Mouse (Mus musculus): Measurements from ENCODE around the gene Tpi1. TPM values are rescaled to one million over a fixed set of nuclear protein-coding genes. Genes with fewer than 3 reads are reported as not detected.
A peak's percentile ranks its signal among the peaks of the same experiment; 100 is the strongest.

Tpi1 gene
- total and polyA plus RNA-seq, 3 experiments, result 102 to 1,182 (median 440) TPM

- TF ChIP-seq NELFE (IDR thresholded peaks at IDR 0.05; ENCODE audit: low read depth, low read length), result no peak
- TF ChIP-seq MAFK (IDR thresholded peaks at IDR 0.05; ENCODE audit: borderline replicate concordance, low read depth, low read length), result no peak
- TF ChIP-seq USF2 (IDR thresholded peaks at IDR 0.05; ENCODE audit: borderline replicate concordance in 1 of 2, insufficient read depth in 1 of 2, low read depth in 1 of 2, low read length in 2 of 2), result no peak
- no peak for TF ChIP-seq UBTF (IDR thresholded peaks at IDR 0.05; ENCODE audit: borderline replicate concordance, insufficient read depth, low read depth, low read length)
- TF ChIP-seq MYB (IDR thresholded peaks at IDR 0.05; ENCODE audit: low read depth, low read length), result no peak
- TF ChIP-seq TBP (IDR thresholded peaks at IDR 0.05; ENCODE audit: low read depth, low read length), result no peak
- no peak for TF ChIP-seq MXI1 (IDR thresholded peaks at IDR 0.05; ENCODE audit: low read depth, low read length)
- no peak for TF ChIP-seq KAT2A (conservative IDR thresholded peaks at IDR 0.05; ENCODE audit: low read depth, low read length)
- TF ChIP-seq NRF1 (IDR thresholded peaks at IDR 0.05; ENCODE audit: insufficient read depth, low read depth, low read length, poor library complexity, severe bottlenecking), result no peak
- no peak for TF ChIP-seq BHLHE40 (IDR thresholded peaks at IDR 0.05; ENCODE audit: borderline replicate concordance, low read depth, low read length)
- TF ChIP-seq POLR2AphosphoS5 (IDR thresholded peaks at IDR 0.05; ENCODE audit: borderline replicate concordance, low read depth, low read length), result no peak
- no peak for TF ChIP-seq CTCF (IDR thresholded peaks at IDR 0.05 in 2 of 3, conservative IDR thresholded peaks at IDR 0.05 in 1 of 3; ENCODE audit: control insufficient read depth in 1 of 3, insufficient read depth in 1 of 3, low read depth in 2 of 3, low read length in 3 of 3, poor library complexity in 1 of 3, severe bottlenecking in 1 of 3)
- no peak for TF ChIP-seq EP300 (IDR thresholded peaks at IDR 0.05; ENCODE audit: low read depth in 1 of 2, low read length in 2 of 2)
- no peak for TF ChIP-seq SMC3 (IDR thresholded peaks at IDR 0.05; ENCODE audit: low read depth, low read length)
- TF ChIP-seq TAL1 (IDR thresholded peaks at IDR 0.05; ENCODE audit: low read length), result no peak
- TF ChIP-seq TCF12 (IDR thresholded peaks at IDR 0.05; ENCODE audit: low read depth, low read length), result no peak
- no peak for TF ChIP-seq MEF2A (IDR thresholded peaks at IDR 0.05; ENCODE audit: extremely low read depth, insufficient replicate concordance, low read depth, low read length, poor library complexity, severe bottlenecking)
- H3K9me3 ChIP-seq (replicated peaks; ENCODE audit: insufficient read depth, low read length), result no peaks in the 10 kb centered on the region
- H3K4me3 ChIP-seq (ENCODE audit: control insufficient read depth in 1 of 2, insufficient read depth in 1 of 2, low read depth in 2 of 2, low read length in 2 of 2), result peak overlapping the region; percentile 72 to 78
- peak overlapping the region; percentile 18; the same call in 1 of the 2 replicates for H3K27ac ChIP-seq (ENCODE audit: control insufficient read depth, low read depth, low read length)
- peaks cover 0 to 24% of the 10 kb centered on the region in 2 experiments; a peak in 3 of 4 replicates for H3K4me1 ChIP-seq (ENCODE audit: control insufficient read depth in 1 of 2, insufficient read depth in 2 of 2, low read length in 2 of 2)
- H3K27me3 ChIP-seq (ENCODE audit: control insufficient read depth in 1 of 2, insufficient read depth in 2 of 2, low read length in 2 of 2), result no peaks in the 10 kb centered on the region
- H3K9ac ChIP-seq (ENCODE audit: control insufficient read depth, low read depth, low read length, poor library complexity, severe bottlenecking), result peak overlapping the region; percentile 73
- DNase-seq (ENCODE audit: low read depth, low spot score), result no peak
- peaks cover 19% of the 10 kb centered on the region for H3K79me2 ChIP-seq (ENCODE audit: control insufficient read depth, insufficient read depth, low read length, poor library complexity)
- peaks cover 6 to 11% of the 10 kb centered on the region in 2 experiments for H3K36me3 ChIP-seq (ENCODE audit: control insufficient read depth in 1 of 2, insufficient read depth in 2 of 2, low read length in 2 of 2)
These were observed 1.2 kb downstream of the Tpi1 start for GRCm38 (mm10) chr6:124812848-124813247.

DNA sequence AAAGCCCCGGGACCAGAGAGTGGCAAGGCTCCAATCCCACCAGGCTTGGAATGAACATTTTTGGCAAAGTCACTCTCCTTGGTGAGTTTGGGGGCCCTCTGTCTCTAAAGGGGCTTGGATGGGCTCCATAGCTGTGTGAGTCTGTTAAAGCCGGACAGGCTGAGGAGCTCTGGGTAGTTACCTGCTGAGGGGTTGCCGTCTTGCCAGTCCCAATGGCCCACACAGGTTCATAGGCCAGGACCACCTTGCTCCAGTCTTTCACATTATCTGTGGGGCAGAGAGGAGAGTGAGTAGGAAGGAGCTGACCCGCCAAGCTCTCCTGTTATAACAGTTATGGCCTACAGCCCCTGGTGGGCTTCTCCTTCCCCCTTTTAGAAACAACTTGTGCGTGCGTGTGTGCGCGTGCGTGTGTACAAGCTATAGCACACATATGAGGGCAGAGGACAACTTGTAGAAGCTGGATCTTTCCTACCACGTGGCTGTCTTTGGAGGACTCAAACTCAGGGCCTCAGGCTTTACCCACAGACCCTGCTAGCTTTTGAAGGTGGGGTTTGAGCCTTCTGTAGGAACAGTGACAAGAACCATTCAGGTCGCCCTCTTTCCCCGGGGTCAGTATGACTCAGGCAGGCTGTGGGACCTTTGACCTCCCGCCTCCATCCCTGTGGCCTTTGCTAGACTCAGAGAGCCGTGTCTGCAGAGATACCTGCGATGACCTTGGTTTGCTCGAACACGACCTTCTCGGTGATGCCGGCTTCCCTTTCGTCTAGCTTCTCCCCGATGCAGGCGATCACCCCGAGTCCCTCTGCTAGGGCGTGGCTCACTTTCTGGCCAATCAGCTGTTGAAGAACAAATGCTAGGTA is 2.2 kb downstream of the Tpi1 start:
- H3K4me3 ChIP-seq (ENCODE audit: control insufficient read depth in 1 of 2, insufficient read depth in 1 of 2, low read depth in 2 of 2, low read length in 2 of 2), result peak overlapping the region; percentile 72 to 78; a peak in 3 of 4 replicates
- H3K27me3 ChIP-seq (ENCODE audit: control insufficient read depth in 1 of 2, insufficient read depth in 2 of 2, low read length in 2 of 2), result no peaks in the 10 kb centered on the region
- H3K9me3 ChIP-seq (replicated peaks; ENCODE audit: insufficient read depth, low read length), result no peaks in the 10 kb centered on the region
- peaks cover 0 to 27% of the 10 kb centered on the region in 2 experiments; a peak in 3 of 4 replicates for H3K4me1 ChIP-seq (ENCODE audit: control insufficient read depth in 1 of 2, insufficient read depth in 2 of 2, low read length in 2 of 2)
- no peak overlapping the region for H3K27ac ChIP-seq (ENCODE audit: control insufficient read depth, low read depth, low read length)
- peaks cover 6 to 11% of the 10 kb centered on the region in 2 experiments for H3K36me3 ChIP-seq (ENCODE audit: control insufficient read depth in 1 of 2, insufficient read depth in 2 of 2, low read length in 2 of 2)
- DNase-seq (ENCODE audit: low read depth, low spot score), result peak; percentile 34
- TF ChIP-seq SMC3 (IDR thresholded peaks at IDR 0.05; ENCODE audit: low read depth, low read length), result no peak
- no peak for TF ChIP-seq MYC (IDR thresholded peaks at IDR 0.05; ENCODE audit: low read depth, low read length)
- TF ChIP-seq POLR2A (IDR thresholded peaks at IDR 0.05; ENCODE audit: control insufficient read depth in 1 of 2, insufficient read depth in 1 of 2, low read depth in 1 of 2, low read length in 2 of 2, poor library complexity in 1 of 2), result no peak
- TF ChIP-seq RCOR1 (IDR thresholded peaks at IDR 0.05; ENCODE audit: low read depth, low read length), result no peak
- no peak for TF ChIP-seq MYB (IDR thresholded peaks at IDR 0.05; ENCODE audit: low read depth, low read length)
- no peak for TF ChIP-seq ETS1 (IDR thresholded peaks at IDR 0.05; ENCODE audit: low read depth, low read length)
- no peak for TF ChIP-seq TBP (IDR thresholded peaks at IDR 0.05; ENCODE audit: low read depth, low read length)
- no peak for TF ChIP-seq BHLHE40 (IDR thresholded peaks at IDR 0.05; ENCODE audit: borderline replicate concordance, low read depth, low read length)
- no peak for TF ChIP-seq ELF1 (IDR thresholded peaks at IDR 0.05; ENCODE audit: low read depth, low read length)
- TF ChIP-seq ZC3H11A (IDR thresholded peaks at IDR 0.05; ENCODE audit: low read depth, low read length), result no peak
- TF ChIP-seq USF1 (IDR thresholded peaks at IDR 0.05; ENCODE audit: low read depth, low read length), result no peak
- no peak for TF ChIP-seq ZKSCAN1 (IDR thresholded peaks at IDR 0.05; ENCODE audit: low read depth, low read length)
- no peak overlapping the region for H3K9ac ChIP-seq (ENCODE audit: control insufficient read depth, low read depth, low read length, poor library complexity, severe bottlenecking)
- H3K79me2 ChIP-seq (ENCODE audit: control insufficient read depth, insufficient read depth, low read length, poor library complexity), result peaks cover 19% of the 10 kb centered on the region
